Mouse (Mus musculus) inflammation-experienced regulatory T-cells, adult 6 months (primary cell): ENCODE results near the gene Steap3. TPM values are rescaled to one million over a fixed set of nuclear protein-coding genes. Genes with fewer than 3 reads are reported as not detected.
"Not testable (repeated sequence)": the region's sequence is repeated elsewhere in the genome, so short reads cannot be mapped to it uniquely, and the experiment has no call there.

Experiments used
- ATAC-seq: one replicate; pipeline ENCODE4 v1.8.0; 2017
- polyA plus RNA-seq, 3 experiments: library from polyadenylated mRNA; unstranded; fragments of 100-300 nt; shearing (Covaris generic); gene quantifications; one replicate each; pipeline ENCODE4 v1.2.1; 2017

The Steap3 gene
- polyA plus RNA-seq = 1 to 10 TPM in 1 of 3 experiments, not detected in 2; 1.5 TPM

DNA sequence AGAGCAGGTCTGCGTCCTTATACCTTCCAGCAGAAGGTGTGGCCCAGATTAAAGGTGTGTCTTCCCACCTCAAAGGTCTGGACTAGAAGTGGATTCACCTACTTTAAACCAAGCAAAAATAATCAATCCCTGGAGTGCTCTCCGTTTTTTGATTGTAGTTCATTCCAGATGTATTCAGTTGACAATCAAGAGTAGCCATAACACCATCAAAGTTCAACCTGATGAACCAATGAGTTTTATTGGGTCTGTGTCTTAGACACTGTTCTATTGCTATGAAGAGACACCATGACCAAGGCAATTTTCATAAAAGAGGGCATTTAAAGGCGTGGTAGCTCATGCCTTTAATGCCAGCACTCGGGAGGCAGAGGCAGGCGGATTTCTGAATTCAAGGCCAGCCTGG, at the start of gene Steap3:
Gene Steap3 (minus strand): TSS at position 101 of the 400 bp plus-strand sequence.
- no peak for ATAC-seq

DNA sequence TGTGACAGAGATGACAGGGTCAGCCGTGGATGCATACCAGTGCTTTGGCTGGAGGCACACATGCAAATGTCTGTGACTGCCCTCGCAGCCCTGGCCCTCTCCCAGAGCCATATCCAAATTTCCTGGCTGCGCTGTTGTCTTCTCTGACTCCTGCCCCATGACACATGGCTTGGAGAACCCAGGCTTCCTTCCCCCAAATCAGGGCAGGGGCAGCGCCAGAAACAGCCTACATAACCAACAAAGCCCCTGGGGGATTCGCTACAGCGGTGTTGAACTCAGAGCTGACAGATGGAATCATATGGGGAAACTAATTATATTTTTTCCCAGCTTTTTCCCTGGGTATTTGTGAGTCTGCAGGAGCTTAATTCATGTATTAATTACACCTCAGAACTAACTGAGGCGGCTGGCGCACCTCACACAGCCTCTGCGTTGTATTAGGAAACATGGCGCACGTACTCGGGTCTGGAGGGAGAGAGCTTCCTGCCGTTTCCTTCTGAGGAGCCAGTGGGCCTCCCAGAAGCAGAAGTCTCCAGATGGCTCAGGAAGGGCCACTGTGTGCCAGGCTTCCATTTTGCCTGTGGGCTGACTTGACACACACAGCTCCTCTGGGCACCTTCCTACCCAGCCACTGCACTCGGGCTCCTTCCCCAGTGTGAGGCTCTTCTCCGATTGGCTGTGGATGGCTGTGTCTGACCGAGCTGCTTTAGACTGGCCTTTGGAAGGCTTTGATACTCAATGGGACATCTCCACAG, 48.9 kb upstream of the Steap3 start:
- ATAC-seq = no peak

DNA sequence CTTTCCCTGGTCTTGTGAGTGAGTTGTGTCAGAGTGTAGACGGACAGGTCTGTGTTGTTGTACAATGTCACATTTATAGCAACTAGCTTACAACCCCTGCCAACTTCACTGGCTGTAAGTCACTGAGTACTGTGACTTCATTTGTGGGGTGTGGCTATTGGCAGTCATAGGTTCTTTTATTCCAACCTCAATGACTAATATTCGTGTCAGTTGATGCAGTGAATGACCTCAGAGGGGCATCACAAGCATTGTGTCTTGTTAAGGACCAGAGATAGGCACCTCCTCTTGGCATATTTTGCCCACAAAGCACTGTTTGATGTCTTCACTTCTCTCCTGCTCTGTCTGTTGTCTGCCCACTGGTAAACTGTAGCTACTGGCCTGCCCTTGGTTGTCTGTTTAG, 33.3 kb upstream of the Steap3 start:
- no peak for ATAC-seq

GRCm38 (mm10) chr1:120296936-120297335, 24.4 kb upstream of the Steap3 start:
- ATAC-seq = no peak

- no peak for ATAC-seq
Measured at GRCm38 (mm10) chr1:120293803-120294202, 21.3 kb upstream of the Steap3 start.

GRCm38 (mm10) chr1:120291709-120292108, 19.2 kb upstream of the Steap3 start:
- ATAC-seq = no peak

- no peak for ATAC-seq
Measured at GRCm38 (mm10) chr1:120289843-120290242, 17.3 kb upstream of the Steap3 start.

DNA sequence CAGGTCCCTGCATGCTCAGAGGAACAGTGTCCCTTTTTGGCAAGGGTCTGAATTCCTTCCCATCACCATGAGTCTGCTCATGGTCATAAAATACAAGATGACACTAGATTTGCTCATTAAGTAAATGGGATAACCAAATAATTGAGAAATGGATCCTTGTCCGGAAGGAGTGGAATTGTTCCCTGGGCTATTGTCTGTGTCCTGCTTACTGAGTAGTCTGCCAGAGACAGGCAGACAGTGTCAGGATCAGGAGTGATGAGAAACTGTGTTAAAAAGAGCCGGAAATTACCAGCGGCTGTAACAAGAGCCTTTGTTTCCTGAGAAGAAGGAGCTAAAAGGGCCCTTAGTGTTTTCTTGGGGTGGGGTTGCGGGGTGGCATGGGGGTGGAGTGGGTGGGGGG, 15.2 kb upstream of the Steap3 start:
- ATAC-seq = no peak

- ATAC-seq = not testable (repeated sequence)
Measured at GRCm38 (mm10) chr1:120276058-120276457, 3.6 kb upstream of the Steap3 start.

GRCm38 (mm10) chr1:120275224-120275623, 2.7 kb upstream of the Steap3 start:
- ATAC-seq = no peak

GRCm38 (mm10) chr1:120270882-120271281, 1.6 kb downstream of the Steap3 start:
- no peak for ATAC-seq

DNA sequence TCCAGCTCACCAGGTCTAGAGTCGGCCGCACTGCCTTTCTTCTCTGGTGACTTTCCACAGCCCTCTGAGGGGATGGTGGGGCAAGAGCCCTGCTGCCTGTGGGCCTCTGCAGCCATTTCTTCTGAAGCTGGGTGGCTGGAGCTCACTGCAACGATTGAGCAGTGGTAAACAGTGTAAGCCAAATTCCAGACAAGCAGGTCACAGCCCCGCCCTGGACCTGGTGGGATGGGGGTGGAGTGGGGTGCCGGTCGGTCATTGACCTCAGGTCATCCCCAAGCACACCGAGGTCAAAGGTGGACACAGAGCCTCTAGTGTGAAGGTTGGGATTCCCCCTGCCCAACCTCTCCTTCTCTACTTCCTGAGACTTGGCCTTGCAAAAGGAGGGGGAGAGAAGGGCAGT, 2.4 kb downstream of the Steap3 start:
- no peak for ATAC-seq

- no peak for ATAC-seq
Measured at GRCm38 (mm10) chr1:120267631-120268030, 4.9 kb downstream of the Steap3 start.

- ATAC-seq = no peak
Measured at GRCm38 (mm10) chr1:120266460-120266859, 6.0 kb downstream of the Steap3 start.

DNA sequence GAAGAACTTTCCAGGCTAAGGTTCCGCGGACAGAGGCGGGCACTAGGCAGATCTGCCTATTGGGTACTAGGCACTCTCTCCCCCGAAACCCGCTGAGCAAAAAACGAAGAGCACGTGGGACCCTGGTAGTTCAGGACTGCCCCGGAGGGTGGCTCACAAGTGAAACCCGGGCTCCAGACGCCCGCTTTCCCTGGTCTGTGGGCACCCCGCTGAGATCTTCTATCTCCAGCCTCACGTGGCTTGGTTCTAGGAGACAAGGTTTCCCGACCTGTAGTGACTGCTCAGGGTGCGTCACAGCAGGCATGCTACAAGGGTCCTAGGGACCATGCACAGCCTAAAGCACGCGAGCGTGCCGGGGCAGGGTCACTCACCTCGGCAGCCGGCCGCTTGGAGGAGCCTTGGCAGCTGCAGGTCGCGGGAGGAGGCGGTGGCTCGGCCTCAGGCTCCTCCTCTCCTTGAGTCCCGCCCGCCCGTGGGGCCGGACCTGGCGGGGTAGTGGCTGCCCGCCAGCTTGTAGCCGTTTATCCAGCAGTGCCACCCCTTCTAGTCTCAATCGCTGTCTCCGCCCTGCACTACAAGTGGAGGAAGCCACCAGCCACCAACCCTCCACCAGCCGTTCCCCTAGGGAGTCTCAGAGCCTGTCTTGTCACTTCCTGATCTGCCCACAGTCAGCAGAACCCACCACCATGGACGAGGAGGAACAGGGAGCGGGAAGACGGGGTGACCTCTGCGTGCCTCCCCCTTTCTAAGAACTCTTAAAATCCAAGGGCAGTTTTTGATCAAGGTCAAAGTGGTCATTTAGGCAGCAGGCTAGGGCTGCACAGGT, 7.4 kb downstream of the Steap3 start:
- ATAC-seq = peak; percentile 25

- no peak for ATAC-seq
Measured at GRCm38 (mm10) chr1:120263226-120263625, 9.3 kb downstream of the Steap3 start.

GRCm38 (mm10) chr1:120261166-120261565, 11.3 kb downstream of the Steap3 start:
- ATAC-seq = no peak

DNA sequence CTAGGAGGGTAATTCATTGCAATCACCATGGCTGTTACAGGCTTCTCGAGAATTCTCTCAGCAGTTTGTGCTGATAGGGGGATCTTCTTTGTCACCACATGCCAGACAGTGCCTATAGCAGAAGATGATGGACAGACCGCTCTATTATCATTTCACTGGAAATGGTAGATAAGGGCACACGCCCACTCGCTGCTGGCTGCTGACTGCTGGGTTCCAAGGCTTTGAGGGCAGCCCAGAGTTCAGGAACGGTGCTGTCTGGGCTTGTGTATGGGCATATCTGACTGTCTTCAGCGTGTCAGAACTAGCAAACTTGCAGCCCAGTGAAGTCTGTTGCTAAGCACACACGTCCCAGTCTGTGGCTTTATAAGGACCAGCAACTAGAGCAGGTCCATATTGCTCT, 13.3 kb downstream of the Steap3 start:
- no peak for ATAC-seq

GRCm38 (mm10) chr1:120258744-120259143, 13.8 kb downstream of the Steap3 start:
- ATAC-seq = no peak

GRCm38 (mm10) chr1:120258245-120258644, 14.3 kb downstream of the Steap3 start:
- no peak for ATAC-seq

DNA sequence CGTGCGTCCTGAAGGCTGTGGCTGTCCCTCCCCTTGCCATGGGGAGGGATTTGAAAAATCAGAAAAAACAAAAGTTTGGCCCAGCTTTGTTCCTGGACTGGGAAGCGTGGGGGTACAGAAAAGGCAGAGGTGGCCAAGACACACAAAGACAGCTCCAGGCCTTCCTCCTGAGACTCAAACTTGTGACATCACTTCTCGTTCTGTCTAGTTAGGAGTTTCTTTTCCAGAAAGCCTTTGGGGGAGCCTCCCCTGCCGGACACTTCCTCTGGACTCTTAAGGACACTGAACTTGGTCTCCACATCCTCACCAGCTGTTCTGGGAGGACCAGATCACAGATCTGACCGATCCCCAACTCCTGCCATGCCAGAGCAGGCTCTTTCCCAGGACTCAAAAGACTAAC, 18.8 kb downstream of the Steap3 start:
- no peak for ATAC-seq

DNA sequence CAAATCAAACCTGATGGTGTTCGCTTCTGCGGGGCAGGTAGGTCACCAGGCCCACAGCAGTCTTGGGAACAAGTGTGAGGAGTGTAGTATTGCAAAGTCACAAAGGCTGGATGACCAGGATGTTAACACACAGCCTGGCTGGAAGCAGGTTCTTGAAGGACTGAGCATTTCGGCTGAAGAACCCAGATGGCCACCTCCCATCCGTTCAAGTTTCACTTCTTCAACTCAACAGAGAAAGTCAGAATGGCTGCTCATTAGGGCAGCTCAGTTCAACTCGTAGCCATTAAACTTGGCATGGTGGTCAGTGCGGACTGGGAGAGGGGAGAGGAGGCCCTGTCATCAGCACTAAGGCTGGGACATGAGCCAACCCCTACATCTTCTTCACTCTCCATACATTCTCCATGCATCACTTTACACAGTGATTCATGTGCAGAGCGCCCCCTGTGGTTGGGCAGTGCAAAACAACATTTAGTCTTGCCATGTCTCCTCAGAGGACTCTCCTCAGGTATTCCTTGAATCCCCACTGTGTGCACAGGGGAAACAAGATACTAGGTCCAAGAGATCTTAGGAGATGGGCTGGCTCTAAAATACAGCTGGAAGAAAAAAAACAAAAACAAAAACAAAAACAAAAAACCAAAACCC, 19.9 kb downstream of the Steap3 start:
- ATAC-seq = no peak

- ATAC-seq = no peak
Measured at GRCm38 (mm10) chr1:120251193-120251592, 21.3 kb downstream of the Steap3 start.
